Mouse (Mus musculus) lung, embryonic 14.5 days (tissue): Measurements from ENCODE around the gene Gnat1. TPM values are rescaled to one million over a fixed set of nuclear protein-coding genes. Genes with fewer than 3 reads are reported as not detected.
A peak's percentile ranks its signal among the peaks of the same experiment; 100 is the strongest.

Experiments used
- ATAC-seq: fragments of 200-750 bp; cut with Nextera tagmentation; 2 replicates; pipeline ENCODE4 v1.8.0; 2017; ENCODE audit warnings: mild to moderate bottlenecking, moderate TSS enrichment, moderate library complexity; ENCODE audit not compliant: insufficient read depth
- DNase-seq: peaks from one replicate; pipeline ENCODE4 v3.0.0-alpha.2; 2015
- H3K27ac ChIP-seq: fragments of 300-500 bp; sonication (generic); 2 replicates; pipeline ENCODE4 v1.5.1; 2014; ENCODE audit warnings: low read depth, mild to moderate bottlenecking, moderate library complexity
- H3K27me3 ChIP-seq: fragments of 300-500 bp; sonication (generic); 2 replicates; pipeline ENCODE4 v1.6.1; 2014; ENCODE audit warnings: low read length, control low read depth; ENCODE audit not compliant: insufficient read depth
- H3K36me3 ChIP-seq: fragments of 300-500 bp; sonication (generic); 2 replicates; pipeline ENCODE4 v1.6.1; 2014; ENCODE audit warnings: control low read depth; ENCODE audit not compliant: insufficient read depth
- H3K4me1 ChIP-seq: fragments of 300-500 bp; sonication (generic); 2 replicates; pipeline ENCODE4 v1.6.1; 2014; ENCODE audit warnings: antibody characterized with exemption, control low read depth; ENCODE audit not compliant: insufficient read depth
- H3K4me2 ChIP-seq: fragments of 300-500 bp; sonication (generic); 2 replicates; pipeline ENCODE4 v1.6.1; 2014; ENCODE audit warnings: mild to moderate bottlenecking
- H3K4me3 ChIP-seq: fragments of 300-500 bp; sonication (generic); 2 replicates; pipeline ENCODE4 v1.5.1; 2014; ENCODE audit warnings: low read depth, low read length
- H3K9ac ChIP-seq: fragments of 300-500 bp; sonication (generic); 2 replicates; pipeline ENCODE4 v1.6.1; 2014
- H3K9me3 ChIP-seq: fragments of 300-500 bp; sonication (generic); 2 replicates; pipeline ENCODE4 v1.6.1; 2016; ENCODE audit warnings: low read depth, low read length, control low read depth
- CTCF ChIP-seq: IDR thresholded peaks from 2 replicates; pipeline ENCODE4 v1.5.1; 2016; ENCODE audit warnings: antibody characterized with exemption, low read depth
- WGBS: fragments of 180-500 bp; shearing (Covaris S2); extraction: QIAGEN DNeasy Blood & Tissue Kit; methylation state at CpG from one replicate; pipeline ENCODE4 v1.1.7; 2014; 5-methylcytosine and 5-hydroxymethylcytosine counted together
- polyA plus RNA-seq: library from polyadenylated mRNA; unstranded; fragments of >200 nt; fragmentation: Nextera tagmentation; extraction: Ambion mirVana; gene quantifications from 2 replicates; pipeline ENCODE4 v1.2.1, GENCODE M21; 2014

Gene Gnat1
- polyA plus RNA-seq, 1 experiment from 2014 or later = 0.89 TPM

GRCm38 (mm10) chr9:107694627-107695026 is 15.1 kb upstream of the Gnat1 start:
- peaks cover 42% of the 10 kb centered on the region for H3K4me1 ChIP-seq
- no peak overlapping the region for H3K4me3 ChIP-seq
- no peak overlapping the region for H3K9ac ChIP-seq
- DNase-seq = no peak
- H3K4me2 ChIP-seq = no peak overlapping the region
- no peak for TF ChIP-seq CTCF
- H3K27me3 ChIP-seq = no peaks in the 10 kb centered on the region
- 56% methylated on average over 7 of the region's 7 CpGs for WGBS
- H3K27ac ChIP-seq = no peak overlapping the region
- no peak for ATAC-seq
- no peaks in the 10 kb centered on the region for H3K9me3 ChIP-seq
- peaks cover 47% of the 10 kb centered on the region for H3K36me3 ChIP-seq

GRCm38 (mm10) chr9:107693433-107693987 is 14.0 kb upstream of the Gnat1 start:
- H3K36me3 ChIP-seq = peaks cover 57% of the 10 kb centered on the region
- no peak overlapping the region for H3K27ac ChIP-seq
- H3K4me1 ChIP-seq = peaks cover 31% of the 10 kb centered on the region
- WGBS = 61% methylated on average over 4 of the region's 4 CpGs
- no peak overlapping the region for H3K4me3 ChIP-seq
- H3K9ac ChIP-seq = no peak overlapping the region
- no peak overlapping the region for H3K4me2 ChIP-seq
- ATAC-seq = no peak
- H3K27me3 ChIP-seq = no peaks in the 10 kb centered on the region
- peak; percentile 52 for DNase-seq
- TF ChIP-seq CTCF = peak; percentile 50
- no peaks in the 10 kb centered on the region for H3K9me3 ChIP-seq

GRCm38 (mm10) chr9:107692785-107693184 is 13.3 kb upstream of the Gnat1 start:
- ATAC-seq (no peak), DNase-seq (no peak)
- Histone ChIP-seq H3K4me2 (no peak overlapping the region), H3K4me3 (no peak overlapping the region), H3K36me3 (peaks cover 65% of the 10 kb centered on the region), H3K27ac (no peak overlapping the region), H3K27me3 (no peaks in the 10 kb centered on the region), H3K9ac (no peak overlapping the region; the same call in 1 of the 2 replicates), H3K4me1 (peaks cover 24% of the 10 kb centered on the region), H3K9me3 (no peaks in the 10 kb centered on the region)
- TF ChIP-seq CTCF = no peak
- 69% methylated on average over 5 of the region's 5 CpGs for WGBS

GRCm38 (mm10) chr9:107690391-107690790 is 10.9 kb upstream of the Gnat1 start:
- H3K27ac ChIP-seq = no peak overlapping the region
- WGBS = 67% methylated on average over 8 of the region's 8 CpGs
- H3K9me3 ChIP-seq = no peaks in the 10 kb centered on the region
- H3K9ac ChIP-seq = no peak overlapping the region
- DNase-seq (no peak), ATAC-seq (no peak)
- H3K4me1 ChIP-seq = 0 out of 2 replicates have a peak, but pooled peaks cover 10% of the 10 kb centered on the region
- no peaks in the 10 kb centered on the region for H3K27me3 ChIP-seq
- H3K4me3 ChIP-seq = no peak overlapping the region
- peaks cover 77% of the 10 kb centered on the region for H3K36me3 ChIP-seq
- no peak overlapping the region for H3K4me2 ChIP-seq
- TF ChIP-seq CTCF = no peak

- Histone ChIP-seq H3K4me2 (no peak overlapping the region), H3K9ac (no peak overlapping the region), H3K36me3 (peaks cover 76% of the 10 kb centered on the region), H3K27ac (no peak overlapping the region), H3K27me3 (no peaks in the 10 kb centered on the region), H3K4me1 (0 out of 2 replicates have a peak, but pooled peaks cover 6% of the 10 kb centered on the region), H3K4me3 (no peak overlapping the region), H3K9me3 (no peaks in the 10 kb centered on the region)
- DNase-seq (no peak), ATAC-seq (no peak)
- TF ChIP-seq CTCF = no peak
- 63% methylated on average over 7 of the region's 7 CpGs for WGBS
Observed at GRCm38 (mm10) chr9:107688939-107689338, 9.4 kb upstream of the Gnat1 start.

DNA sequence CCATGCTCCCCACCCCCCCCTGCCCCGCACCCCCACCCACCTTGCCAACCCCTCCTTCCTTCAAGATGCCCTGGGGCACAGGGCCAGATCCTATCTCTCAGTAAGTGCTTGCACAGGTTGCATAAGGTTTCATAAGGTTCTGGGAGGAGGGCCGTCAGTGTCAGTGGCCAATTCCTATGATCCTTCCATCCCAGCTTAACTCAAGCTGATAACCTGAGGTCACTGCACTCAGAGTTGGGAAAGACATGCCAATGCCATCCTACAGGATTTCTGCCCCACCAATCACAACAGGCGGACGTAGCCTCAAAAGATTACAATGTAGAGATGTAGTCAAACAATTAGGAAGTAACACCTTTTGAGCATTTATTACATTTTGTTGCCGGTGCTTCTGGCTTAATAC is 8.9 kb upstream of the Gnat1 start:
- WGBS = 82% methylated on average over 5 of the region's 5 CpGs
- Histone ChIP-seq H3K4me2 (no peak overlapping the region), H3K27ac (no peak overlapping the region), H3K27me3 (no peaks in the 10 kb centered on the region), H3K4me1 (0 out of 2 replicates have a peak, but pooled peaks cover 5% of the 10 kb centered on the region), H3K9me3 (no peaks in the 10 kb centered on the region), H3K9ac (no peak overlapping the region), H3K36me3 (peaks cover 80% of the 10 kb centered on the region), H3K4me3 (no peak overlapping the region)
- no peak for TF ChIP-seq CTCF
- DNase-seq = no peak
- ATAC-seq = no peak

DNA sequence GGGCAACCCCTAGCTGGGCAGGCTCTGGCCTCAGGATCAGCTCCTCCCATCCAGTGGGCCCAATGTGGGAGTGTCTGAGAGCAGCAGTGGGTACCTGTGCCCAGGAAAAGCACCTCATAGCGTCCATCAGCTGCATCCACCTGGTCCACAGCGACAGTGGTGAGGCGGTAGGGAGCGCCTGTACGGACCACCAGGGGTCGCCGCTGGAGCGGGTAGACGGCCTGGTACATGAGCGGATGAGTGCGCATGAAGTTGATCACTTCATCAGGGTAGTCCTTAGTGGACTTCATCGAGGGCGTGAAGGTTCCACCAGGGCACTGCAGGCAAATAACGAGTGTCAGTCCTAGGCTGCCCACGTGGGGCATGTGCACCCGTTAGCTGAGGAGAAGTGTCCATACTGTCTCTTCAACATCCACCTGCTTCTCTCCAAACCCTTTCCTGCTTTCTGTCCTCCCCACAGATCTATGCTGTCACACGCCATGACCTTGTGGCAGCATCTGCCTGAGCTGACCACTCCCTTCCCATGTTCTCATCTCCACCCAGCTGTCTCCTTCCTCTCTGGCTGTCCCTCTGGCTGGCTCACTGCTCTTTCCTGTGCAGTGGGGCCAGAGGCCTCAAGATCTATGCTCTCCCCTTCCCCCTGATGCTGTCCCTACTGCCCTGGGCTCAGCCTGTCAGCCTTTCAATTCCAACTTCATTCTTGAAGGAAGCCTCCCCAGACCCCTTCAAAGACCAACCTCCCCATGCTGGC is 5.9 kb upstream of the Gnat1 start:
- TF ChIP-seq CTCF = peak; percentile 94
- Histone ChIP-seq H3K9me3 (no peaks in the 10 kb centered on the region), H3K27me3 (no peaks in the 10 kb centered on the region), H3K9ac (no peak overlapping the region), H3K4me1 (no peaks in the 10 kb centered on the region), H3K4me2 (no peak overlapping the region), H3K36me3 (peaks cover 58% of the 10 kb centered on the region), H3K4me3 (no peak overlapping the region), H3K27ac (no peak overlapping the region)
- WGBS = 31% methylated on average over 17 of the region's 17 CpGs
- DNase-seq = peak; percentile 81
- peak; percentile 73 for ATAC-seq
